Mouse (Mus musculus) liver, postnatal 0 days (tissue): ENCODE measurements around the gene Meis1. TPM values are rescaled to one million over a fixed set of nuclear protein-coding genes. Genes with fewer than 3 reads are reported as not detected.
A peak's percentile ranks its signal among the peaks of the same experiment; 100 is the strongest.

Experiments
- ATAC-seq: fragments of 200-750 bp; cut with Nextera tagmentation; 2 replicates; pipeline ENCODE4 v1.8.0; 2017; ENCODE audit warnings: mild to moderate bottlenecking, moderate library complexity
- DNase-seq: peaks from one replicate; pipeline ENCODE4 v3.0.0-alpha.2; 2016
- H3K27ac ChIP-seq: fragments of 300-500 bp; sonication (generic); 2 replicates; pipeline ENCODE4 v1.5.1; 2014; ENCODE audit warnings: antibody characterized with exemption, moderate library complexity, mild to moderate bottlenecking, low read depth
- H3K27me3 ChIP-seq: fragments of 300-500 bp; sonication (generic); 2 replicates; pipeline ENCODE4 v1.6.1; 2014; ENCODE audit warnings: low read length, control low read depth, mixed read lengths; ENCODE audit not compliant: insufficient read depth
- H3K36me3 ChIP-seq: fragments of 300-500 bp; sonication (generic); replicated peaks from 2 replicates; pipeline ENCODE4 v1.6.1; 2014; ENCODE audit warnings: mild to moderate bottlenecking, control low read depth, low read length, moderate library complexity, mixed read lengths; ENCODE audit not compliant: insufficient read depth
- H3K4me1 ChIP-seq: fragments of 300-500 bp; sonication (generic); 2 replicates; pipeline ENCODE4 v1.6.1; 2014; ENCODE audit warnings: antibody characterized with exemption, mild to moderate bottlenecking, control low read depth; ENCODE audit not compliant: insufficient read depth
- H3K4me2 ChIP-seq: fragments of 300-500 bp; sonication (generic); 2 replicates; pipeline ENCODE4 v1.6.1; 2014; ENCODE audit warnings: low read depth, mild to moderate bottlenecking, low read length, moderate library complexity, mixed read lengths
- H3K4me3 ChIP-seq: fragments of 300-500 bp; sonication (generic); 2 replicates; pipeline ENCODE4 v1.5.1; 2014; ENCODE audit warnings: low read depth, low read length
- H3K9ac ChIP-seq: fragments of 300-500 bp; sonication (generic); replicated peaks from 2 replicates; pipeline ENCODE4 v1.6.1; 2014; ENCODE audit warnings: mild to moderate bottlenecking, moderate library complexity
- H3K9me3 ChIP-seq: fragments of 300-500 bp; sonication (generic); 2 replicates; pipeline ENCODE4 v1.6.1; 2016; ENCODE audit warnings: mild to moderate bottlenecking, control low read depth, low read length, mixed read lengths
- CTCF ChIP-seq: sonication (generic); IDR thresholded peaks from 2 replicates; pipeline ENCODE4 v1.5.1; 2016; ENCODE audit warnings: antibody characterized with exemption, low read depth
- EP300 ChIP-seq: IDR thresholded peaks from 2 replicates; pipeline ENCODE4 v1.6.1; 2016; ENCODE audit warnings: antibody characterized with exemption, low read depth, mild to moderate bottlenecking
- whole genome bisulfite sequencing: fragments of 180-500 bp; shearing (Covaris S2); extraction: QIAGEN DNeasy Blood & Tissue Kit; methylation state at CpG from one replicate; pipeline ENCODE4 v1.1.7; 2014; ENCODE audit not compliant: insufficient replicate concordance; 5-methylcytosine and 5-hydroxymethylcytosine counted together
- polyA plus RNA-seq: library from polyadenylated mRNA; unstranded; fragments of >200 nt; fragmentation: Nextera tagmentation; extraction: Ambion mirVana; gene quantifications from 2 replicates; pipeline ENCODE4 v1.2.1, GENCODE M21; 2015

Meis1 gene
- polyA plus RNA-seq, 1 experiment from 2014 or later = 6.7 TPM

- DNase-seq = no peak
- no peak overlapping the region for H3K27ac ChIP-seq
- 74% methylated on average over 15 of the region's 15 CpGs for WGBS
Observed at GRCm38 (mm10) chr11:18931001-18931874, 87.5 kb downstream of the Meis1 start.

GRCm38 (mm10) chr11:18929779-18930728 lies 88.7 kb downstream of the Meis1 start:
- no peak overlapping the region for H3K9ac ChIP-seq
- H3K27me3 ChIP-seq = no peaks in the 10 kb centered on the region
- DNase-seq (no peak), ATAC-seq (0 out of 2 replicates have a peak, but pooled peaks have one; percentile 51)
- WGBS = 73% methylated on average over 17 of the region's 17 CpGs
- H3K4me2 ChIP-seq = no peak overlapping the region
- peaks cover 7% of the 10 kb centered on the region; the same call in 1 of the 2 replicates for H3K4me1 ChIP-seq
- H3K9me3 ChIP-seq = no peaks in the 10 kb centered on the region
- no peak overlapping the region for H3K27ac ChIP-seq
- H3K4me3 ChIP-seq = no peak overlapping the region
- H3K36me3 ChIP-seq = no peaks in the 10 kb centered on the region
- TF ChIP-seq EP300 = no peak
- TF ChIP-seq CTCF = no peak

More at GRCm38 (mm10) chr11:18931001-18931874, 87.5 kb downstream of the Meis1 start:
- Histone ChIP-seq H3K9me3 (no peaks in the 10 kb centered on the region), H3K4me1 (peaks cover 4% of the 10 kb centered on the region; the same call in 1 of the 2 replicates), H3K36me3 (no peaks in the 10 kb centered on the region), H3K4me3 (no peak overlapping the region), H3K27me3 (no peaks in the 10 kb centered on the region), H3K9ac (no peak overlapping the region), H3K4me2 (no peak overlapping the region)
- no peak for TF ChIP-seq CTCF
- TF ChIP-seq EP300 = no peak
- no peak for ATAC-seq

- no peak overlapping the region for H3K27ac ChIP-seq
- no peaks in the 10 kb centered on the region for H3K27me3 ChIP-seq
- H3K4me1 ChIP-seq = peaks cover 9% of the 10 kb centered on the region; the same call in 1 of the 2 replicates
- no peak overlapping the region for H3K9ac ChIP-seq
- TF ChIP-seq CTCF (no peak), EP300 (no peak)
- H3K4me2 ChIP-seq = no peak overlapping the region
- ATAC-seq = peak; percentile 59; the same call in 1 of the 2 replicates
- H3K9me3 ChIP-seq = no peaks in the 10 kb centered on the region
- WGBS = 14% methylated on average over 1 of the region's 1 CpGs
- no peaks in the 10 kb centered on the region for H3K36me3 ChIP-seq
- H3K4me3 ChIP-seq = no peak overlapping the region
- DNase-seq = peak; percentile 33
Observed at GRCm38 (mm10) chr11:18927351-18927750, 91.4 kb downstream of the Meis1 start.

GRCm38 (mm10) chr11:18926798-18927197 lies 92.0 kb downstream of the Meis1 start:
- Histone ChIP-seq H3K9me3 (no peaks in the 10 kb centered on the region), H3K27ac (no peak overlapping the region), H3K27me3 (no peaks in the 10 kb centered on the region), H3K4me3 (no peak overlapping the region), H3K9ac (no peak overlapping the region), H3K4me2 (no peak overlapping the region), H3K4me1 (peaks cover 9% of the 10 kb centered on the region; the same call in 1 of the 2 replicates), H3K36me3 (no peaks in the 10 kb centered on the region)
- no peak for DNase-seq
- TF ChIP-seq CTCF (no peak), EP300 (no peak)
- 76% methylated on average over 2 of the region's 2 CpGs for WGBS
- ATAC-seq = no peak

- Histone ChIP-seq H3K27ac (0 out of 2 replicates have a peak overlapping the region, but pooled peaks have one; percentile 31), H3K4me1 (0 out of 2 replicates have a peak, but pooled peaks cover 5% of the 10 kb centered on the region), H3K4me3 (no peak overlapping the region), H3K9ac (no peak overlapping the region), H3K9me3 (no peaks in the 10 kb centered on the region), H3K27me3 (no peaks in the 10 kb centered on the region), H3K36me3 (no peaks in the 10 kb centered on the region), H3K4me2 (no peak overlapping the region)
- ATAC-seq (peak; percentile 80), DNase-seq (peak; percentile 18)
- 31% methylated on average over 2 of the region's 2 CpGs for WGBS
- no peak for TF ChIP-seq CTCF
- TF ChIP-seq EP300 = no peak
Observed at GRCm38 (mm10) chr11:18924583-18925334, 94.0 kb downstream of the Meis1 start.
